In the genomic region with DNA sequence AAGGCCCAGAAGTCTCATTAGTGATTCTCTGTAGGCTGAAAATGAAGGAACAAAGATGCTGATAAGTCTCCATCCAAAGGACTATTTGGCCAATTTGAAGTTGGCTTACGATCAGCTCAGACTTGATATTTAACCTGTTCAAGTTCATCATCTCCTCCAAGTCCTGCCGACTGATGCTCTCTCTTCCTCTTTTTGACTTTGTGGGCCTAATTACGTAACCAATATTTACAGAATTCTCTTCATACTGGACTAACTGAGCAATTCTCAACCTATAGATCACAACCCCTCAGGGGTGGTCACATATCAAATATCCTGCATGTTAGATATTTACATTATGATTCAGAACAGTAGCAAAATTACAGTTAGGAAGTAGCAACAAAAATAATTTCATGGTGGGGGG, we compare ENCODE assay signal across 32 mouse cellular contexts.
"Had no signal": no experiment of that assay in that cellular context is flagged by ENCODE, and none has a peak within 500 bp of the region (broad histone marks: within the 10 kb centered on the region; RNA-seq: fewer than 3 reads in every experiment).

No protein-coding gene starts in this region.

- H3K4me2 ChIP-seq: limb, embryonic 12.5 days; limb, embryonic 13.5 days; limb, embryonic 15.5 days; liver, embryonic 11.5 days; liver, embryonic 12.5 days; liver, embryonic 13.5 days; liver, embryonic 15.5 days; lung, embryonic 14.5 days; lung, embryonic 15.5 days; midbrain, embryonic 11.5 days; midbrain, embryonic 12.5 days; midbrain, embryonic 13.5 days; midbrain, embryonic 15.5 days had no signal

- H3K27ac ChIP-seq: left cerebral cortex, adult 2 months; limb, embryonic 10.5 days; limb, embryonic 12.5 days; limb, embryonic 13.5 days; limb, embryonic 15.5 days; liver, embryonic 12.5 days; liver, embryonic 13.5 days; liver, embryonic 14.5 days; liver, embryonic 15.5 days; lung, embryonic 15.5 days; macrophage; midbrain, embryonic 10.5 days; midbrain, embryonic 12.5 days; midbrain, embryonic 13.5 days; midbrain, embryonic 15.5 days had no signal

- H3K9me3 ChIP-seq: limb, embryonic 10.5 days; limb, embryonic 12.5 days; limb, embryonic 13.5 days; limb, embryonic 15.5 days; liver, embryonic 12.5 days; liver, embryonic 13.5 days; liver, embryonic 15.5 days; lung, embryonic 15.5 days; megakaryocyte, embryonic 14.5 days; midbrain, embryonic 10.5 days; midbrain, embryonic 12.5 days; midbrain, embryonic 13.5 days; midbrain, embryonic 15.5 days had no signal

- H3K27me3 ChIP-seq: limb, embryonic 12.5 days; limb, embryonic 13.5 days; limb, embryonic 15.5 days; liver, embryonic 12.5 days; liver, embryonic 13.5 days; liver, embryonic 15.5 days; lung, embryonic 15.5 days; midbrain, embryonic 12.5 days; midbrain, embryonic 13.5 days; midbrain, embryonic 15.5 days had no signal

- DNase-seq: left cerebral cortex, postnatal 4 days; liver; liver, embryonic 13.5 days; liver, postnatal 0 days; lung, adult 18-20 months; lung, adult 2 months; lung, embryonic 14.5 days; lung, postnatal 10 days; lung, postnatal 14 days; lung, postnatal 36 days; lung, postnatal 4 days; midbrain, embryonic 14.5 days had no signal

- ATAC-seq: liver, embryonic 12.5 days; liver, postnatal 0 days; lung, postnatal 0 days; midbrain, embryonic 13.5 days; midbrain, embryonic 15.5 days; midbrain, embryonic 16.5 days had no signal

- H3K36me3 ChIP-seq: limb, embryonic 10.5 days; limb, embryonic 12.5 days; limb, embryonic 13.5 days; limb, embryonic 15.5 days; liver, embryonic 12.5 days; liver, embryonic 13.5 days; liver, embryonic 15.5 days; lung, embryonic 15.5 days; midbrain, embryonic 10.5 days; midbrain, embryonic 12.5 days; midbrain, embryonic 13.5 days; midbrain, embryonic 15.5 days had no signal

- H3K4me3 ChIP-seq: left cerebral cortex, adult 2 months; limb, embryonic 10.5 days; limb, embryonic 12.5 days; limb, embryonic 13.5 days; limb, embryonic 15.5 days; liver, embryonic 12.5 days; liver, embryonic 13.5 days; liver, embryonic 15.5 days; lung, embryonic 15.5 days; megakaryocyte, embryonic 14.5 days; midbrain, embryonic 10.5 days; midbrain, embryonic 12.5 days; midbrain, embryonic 13.5 days; midbrain, embryonic 15.5 days; myocyte had no signal

- H3K9ac ChIP-seq: limb, embryonic 12.5 days; limb, embryonic 13.5 days; limb, embryonic 15.5 days; liver, embryonic 12.5 days; liver, embryonic 13.5 days; liver, embryonic 14.5 days; liver, embryonic 15.5 days; liver, postnatal 0 days; lung, embryonic 14.5 days; lung, embryonic 15.5 days; midbrain, embryonic 12.5 days; midbrain, embryonic 13.5 days; midbrain, embryonic 15.5 days had no signal

- H3K4me1 ChIP-seq: limb, embryonic 10.5 days; limb, embryonic 12.5 days; limb, embryonic 13.5 days; limb, embryonic 15.5 days; liver, embryonic 12.5 days; liver, embryonic 13.5 days; liver, embryonic 15.5 days; lung, embryonic 15.5 days; megakaryocyte, embryonic 14.5 days; midbrain, embryonic 10.5 days; midbrain, embryonic 12.5 days; midbrain, embryonic 15.5 days had no signal
